Mouse (Mus musculus) lung, embryonic 16.5 days (tissue): ENCODE measurements around the gene Tbc1d2b. TPM values are rescaled to one million over a fixed set of nuclear protein-coding genes. Genes with fewer than 3 reads are reported as not detected.

Source experiments
- ATAC-seq: fragments of 200-750 bp; cut with Nextera tagmentation; 2 replicates; pipeline ENCODE4 v1.8.0; 2017; ENCODE audit warnings: low read depth, mild to moderate bottlenecking, moderate library complexity
- H3K27ac ChIP-seq: fragments of 300-500 bp; sonication (generic); 2 replicates; pipeline ENCODE4 v1.5.1; 2014; ENCODE audit warnings: mild to moderate bottlenecking, control low read depth, low read length
- H3K27me3 ChIP-seq: fragments of 300-500 bp; sonication (generic); 2 replicates; pipeline ENCODE4 v1.6.1; 2014; ENCODE audit warnings: low read depth, low read length, mixed read lengths; ENCODE audit not compliant: control insufficient read depth, insufficient read depth
- H3K36me3 ChIP-seq: fragments of 300-500 bp; sonication (generic); 2 replicates; pipeline ENCODE4 v1.6.1; 2014; ENCODE audit warnings: low read length; ENCODE audit not compliant: control insufficient read depth, insufficient read depth
- H3K4me1 ChIP-seq: fragments of 300-500 bp; sonication (generic); replicated peaks from 2 replicates; pipeline ENCODE4 v1.6.1; 2014; ENCODE audit warnings: low read length, mixed read lengths; ENCODE audit not compliant: control insufficient read depth, insufficient read depth
- H3K4me2 ChIP-seq: fragments of 300-500 bp; sonication (generic); 2 replicates; pipeline ENCODE4 v1.6.1; 2014; ENCODE audit warnings: low read depth, low read length, control low read depth
- H3K4me3 ChIP-seq: fragments of 300-500 bp; sonication (generic); 2 replicates; pipeline ENCODE4 v1.5.1; 2014; ENCODE audit warnings: mild to moderate bottlenecking, low read length, control low read depth
- H3K9ac ChIP-seq: fragments of 300-500 bp; sonication (generic); 2 replicates; pipeline ENCODE4 v1.6.1; 2014; ENCODE audit warnings: low read length, control low read depth
- H3K9me3 ChIP-seq: fragments of 300-500 bp; sonication (generic); 2 replicates; pipeline ENCODE4 v1.6.1; 2016; ENCODE audit warnings: low read length; ENCODE audit not compliant: control insufficient read depth
- WGBS: fragments of 180-500 bp; shearing (Covaris S2); extraction: QIAGEN DNeasy Blood & Tissue Kit; methylation state at CpG from one replicate; pipeline ENCODE4 v1.1.7; 2014; 5-methylcytosine and 5-hydroxymethylcytosine counted together
- polyA plus RNA-seq: library from polyadenylated mRNA; unstranded; fragments of >200 nt; fragmentation: Nextera tagmentation; extraction: Ambion mirVana; gene quantifications from 2 replicates; pipeline ENCODE4 v1.2.1, GENCODE M21; 2015

The Tbc1d2b gene
- polyA plus RNA-seq, 1 experiment from 2014 or later, result 20.9 TPM

DNA sequence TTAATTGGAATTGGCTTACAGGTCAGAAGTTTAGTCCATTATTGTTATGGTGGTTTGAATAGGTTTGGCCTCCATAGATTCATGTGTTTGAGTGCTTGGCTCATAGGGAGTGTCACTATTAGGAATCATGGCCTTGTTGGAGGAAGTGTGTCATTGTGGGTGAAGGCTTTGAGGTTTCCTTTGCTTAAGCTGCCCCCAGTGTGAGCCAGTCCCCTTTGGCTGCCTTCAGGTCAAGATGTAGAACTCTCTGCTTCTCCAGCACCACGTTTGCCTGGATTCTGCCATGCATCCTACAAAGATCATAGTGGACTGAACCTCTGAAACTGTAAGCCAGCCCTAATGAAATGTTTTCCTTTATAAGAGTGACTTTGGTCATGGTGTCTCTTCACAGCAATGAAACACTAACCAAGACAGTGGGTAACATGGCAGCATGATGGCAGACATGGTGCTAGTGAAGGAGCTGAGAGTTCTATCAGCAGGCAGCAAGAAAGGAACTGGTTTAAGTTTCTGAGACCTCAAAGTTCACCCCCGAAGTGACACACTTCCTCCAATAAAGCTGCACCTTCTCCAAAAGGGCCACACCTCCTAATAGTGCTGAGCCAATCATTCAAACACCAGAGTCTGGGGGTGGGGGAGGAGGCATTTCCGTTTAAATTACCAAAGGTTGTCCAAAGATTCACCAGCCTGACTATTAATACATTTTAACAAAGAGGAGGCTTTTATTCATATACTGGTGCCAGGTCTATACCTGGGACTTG lies 23.2 kb upstream of the Tbc1d2b start:
- no peak overlapping the region for H3K27ac ChIP-seq
- no peaks in the 10 kb centered on the region for H3K27me3 ChIP-seq
- ATAC-seq, result no peak
- H3K9me3 ChIP-seq, result no peaks in the 10 kb centered on the region
- 56% methylated on average over 3 of the region's 3 CpGs for WGBS
- no peak overlapping the region for H3K4me3 ChIP-seq
- no peaks in the 10 kb centered on the region for H3K36me3 ChIP-seq
- H3K9ac ChIP-seq, result no peak overlapping the region
- no peak overlapping the region for H3K4me2 ChIP-seq
- H3K4me1 ChIP-seq, result no peaks in the 10 kb centered on the region

GRCm38 (mm10) chr9:90278397-90278796 lies 7.8 kb upstream of the Tbc1d2b start:
- Histone ChIP-seq H3K4me2 (no peak overlapping the region), H3K9ac (no peak overlapping the region), H3K4me1 (peaks cover 10% of the 10 kb centered on the region; the same call in 1 of the 2 replicates), H3K9me3 (no peaks in the 10 kb centered on the region), H3K27me3 (no peaks in the 10 kb centered on the region), H3K36me3 (no peaks in the 10 kb centered on the region), H3K27ac (no peak overlapping the region), H3K4me3 (no peak overlapping the region)
- no peak for ATAC-seq
- 68% methylated on average over 3 of the region's 3 CpGs for WGBS

- 43% methylated on average over 2 of the region's 2 CpGs for WGBS
- Histone ChIP-seq H3K4me2 (no peak overlapping the region), H3K4me3 (no peak overlapping the region), H3K36me3 (no peaks in the 10 kb centered on the region), H3K9me3 (no peaks in the 10 kb centered on the region), H3K9ac (no peak overlapping the region), H3K4me1 (peaks cover 10% of the 10 kb centered on the region; the same call in 1 of the 2 replicates), H3K27me3 (no peaks in the 10 kb centered on the region), H3K27ac (no peak overlapping the region)
- no peak for ATAC-seq
Measured at GRCm38 (mm10) chr9:90277884-90278283, 7.3 kb upstream of the Tbc1d2b start.

- Histone ChIP-seq H3K4me2 (no peak overlapping the region), H3K27ac (no peak overlapping the region), H3K36me3 (no peaks in the 10 kb centered on the region), H3K9ac (no peak overlapping the region), H3K4me1 (peaks cover 10% of the 10 kb centered on the region; the same call in 1 of the 2 replicates), H3K4me3 (no peak overlapping the region), H3K9me3 (no peaks in the 10 kb centered on the region), H3K27me3 (no peaks in the 10 kb centered on the region)
- 52% methylated on average over 1 of the region's 1 CpGs for WGBS
- peak; percentile 56 for ATAC-seq
Measured at GRCm38 (mm10) chr9:90276779-90277178, 6.2 kb upstream of the Tbc1d2b start.

GRCm38 (mm10) chr9:90275906-90276305 lies 5.3 kb upstream of the Tbc1d2b start:
- Histone ChIP-seq H3K27me3 (no peaks in the 10 kb centered on the region), H3K9me3 (no peaks in the 10 kb centered on the region), H3K36me3 (no peaks in the 10 kb centered on the region), H3K9ac (no peak overlapping the region), H3K4me2 (no peak overlapping the region), H3K4me1 (peaks cover 17% of the 10 kb centered on the region), H3K4me3 (no peak overlapping the region), H3K27ac (peak overlapping the region; percentile 49)
- ATAC-seq, result no peak
- 75% methylated on average over 5 of the region's 5 CpGs for WGBS

DNA sequence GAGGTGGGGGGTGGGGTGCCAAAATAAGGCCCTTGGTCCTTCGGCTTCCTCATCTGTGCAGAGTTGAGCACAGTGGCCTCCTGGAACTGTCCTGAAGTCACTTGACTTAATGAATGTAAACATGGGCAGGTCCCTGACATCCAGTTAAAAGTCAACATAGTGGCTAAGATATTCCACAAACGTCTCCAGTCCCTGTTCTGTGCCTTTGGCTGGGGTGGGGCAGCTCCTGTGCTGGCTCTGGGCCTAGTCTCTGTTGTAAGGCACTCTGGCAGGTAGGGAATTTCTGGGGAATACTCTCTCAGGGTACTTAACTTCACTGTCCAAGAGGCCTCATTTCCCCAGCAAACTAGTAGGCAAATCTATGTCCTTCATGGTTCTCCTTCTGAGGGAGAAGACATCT lies 4.9 kb upstream of the Tbc1d2b start:
- H3K4me3 ChIP-seq, result no peak overlapping the region
- peaks cover 17% of the 10 kb centered on the region for H3K4me1 ChIP-seq
- no peaks in the 10 kb centered on the region for H3K36me3 ChIP-seq
- peak; percentile 29 for ATAC-seq
- no peak overlapping the region for H3K4me2 ChIP-seq
- no peak overlapping the region for H3K9ac ChIP-seq
- WGBS, result 36% methylated on average over 2 of the region's 2 CpGs
- H3K27ac ChIP-seq, result peak overlapping the region; percentile 49
- no peaks in the 10 kb centered on the region for H3K27me3 ChIP-seq
- no peaks in the 10 kb centered on the region for H3K9me3 ChIP-seq

GRCm38 (mm10) chr9:90274516-90274915 lies 3.9 kb upstream of the Tbc1d2b start:
- no peak for ATAC-seq
- WGBS, result 50% methylated on average over 3 of the region's 3 CpGs
- Histone ChIP-seq H3K4me1 (peaks cover 17% of the 10 kb centered on the region), H3K27ac (no peak overlapping the region), H3K4me2 (no peak overlapping the region), H3K36me3 (no peaks in the 10 kb centered on the region), H3K9ac (no peak overlapping the region), H3K9me3 (no peaks in the 10 kb centered on the region), H3K4me3 (no peak overlapping the region), H3K27me3 (no peaks in the 10 kb centered on the region)

DNA sequence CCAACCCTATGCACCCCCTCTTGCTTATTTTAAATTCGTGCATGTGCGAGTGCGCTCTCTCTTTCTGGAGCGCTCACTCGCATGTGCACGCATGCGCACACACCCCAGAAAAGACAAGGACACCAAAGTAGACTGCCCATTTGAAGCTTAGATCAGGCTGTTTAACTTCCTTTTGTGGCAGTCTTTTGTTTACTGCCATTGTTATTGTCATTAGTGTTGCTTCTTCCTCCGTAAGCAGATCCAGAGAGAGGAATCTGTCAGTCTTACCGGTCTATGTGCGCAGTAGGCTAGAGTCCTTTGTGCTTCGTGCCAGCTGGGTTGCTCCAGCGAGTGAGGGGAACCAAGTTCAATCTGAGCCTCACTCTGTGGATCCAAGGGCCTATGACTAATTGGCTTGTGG lies 1.7 kb upstream of the Tbc1d2b start:
- no peak for ATAC-seq
- no peak overlapping the region for H3K4me3 ChIP-seq
- no peak overlapping the region for H3K4me2 ChIP-seq
- 69% methylated on average over 12 of the region's 12 CpGs for WGBS
- H3K36me3 ChIP-seq, result no peaks in the 10 kb centered on the region
- H3K4me1 ChIP-seq, result peaks cover 22% of the 10 kb centered on the region
- H3K27ac ChIP-seq, result no peak overlapping the region
- no peaks in the 10 kb centered on the region for H3K9me3 ChIP-seq
- no peak overlapping the region for H3K9ac ChIP-seq
- H3K27me3 ChIP-seq, result no peaks in the 10 kb centered on the region

DNA sequence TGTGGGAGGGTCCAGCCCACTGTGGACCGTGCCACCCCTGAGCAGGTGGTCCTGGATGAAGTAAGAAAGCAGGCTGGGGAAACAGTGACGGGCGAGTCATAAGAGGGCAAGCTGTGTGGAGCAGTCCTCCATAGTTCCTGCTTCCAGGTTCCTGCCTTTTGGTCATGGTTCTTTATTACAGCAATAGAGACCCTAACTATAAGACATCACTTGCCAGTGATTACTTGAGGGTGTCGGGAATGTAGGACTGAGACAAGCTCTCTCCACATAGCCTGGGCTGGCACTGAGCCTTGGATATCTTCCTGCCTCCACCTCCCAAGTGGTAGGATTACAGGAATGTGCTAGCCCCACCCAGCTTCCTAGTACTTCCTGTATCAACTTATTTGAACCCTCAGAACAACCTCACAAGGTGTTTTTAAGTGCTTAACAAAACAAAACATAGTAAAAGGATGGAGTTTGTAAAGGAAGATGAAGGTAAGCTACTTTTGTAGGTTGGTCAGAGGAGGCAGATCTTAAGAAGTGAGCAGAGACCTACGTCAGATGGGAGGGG lies 1.0 kb upstream of the Tbc1d2b start:
- H3K9ac ChIP-seq, result no peak overlapping the region
- no peak overlapping the region for H3K4me3 ChIP-seq
- H3K27me3 ChIP-seq, result no peaks in the 10 kb centered on the region
- H3K27ac ChIP-seq, result peak overlapping the region; percentile 15; the same call in 1 of the 2 replicates
- H3K4me1 ChIP-seq, result peaks cover 22% of the 10 kb centered on the region
- 0 out of 2 replicates have a peak, but pooled peaks cover 2% of the 10 kb centered on the region for H3K36me3 ChIP-seq
- no peak for ATAC-seq
- whole genome bisulfite sequencing, result 51% methylated on average over 5 of the region's 5 CpGs
- no peak overlapping the region; the same call in 1 of the 2 replicates for H3K4me2 ChIP-seq
- no peaks in the 10 kb centered on the region for H3K9me3 ChIP-seq
